Mouse (Mus musculus) thymus, adult 2 months (tissue): ENCODE measurements around the gene Slc4a5. TPM values are rescaled to one million over a fixed set of nuclear protein-coding genes. Genes with fewer than 3 reads are reported as not detected.

ENCODE experiments used
- DNase-seq: peaks from one replicate; pipeline ENCODE4 v3.0.0; 2021
- H3K27ac ChIP-seq: fragments of 200-500 bp; 2 replicates; pipeline ENCODE4 v1.5.1; 2012; ENCODE audit warnings: low read length, control low read depth; ENCODE audit not compliant: control insufficient read depth, insufficient read depth
- H3K27me3 ChIP-seq: fragments of 200-500 bp; 2 replicates; pipeline ENCODE4 v1.6.1; 2012; ENCODE audit warnings: mild to moderate bottlenecking, low read length, moderate library complexity, mixed read lengths; ENCODE audit not compliant: control insufficient read depth, insufficient read depth
- H3K36me3 ChIP-seq: fragments of 200-500 bp; 2 replicates; pipeline ENCODE4 v1.6.1; 2012; ENCODE audit warnings: mild to moderate bottlenecking, low read length, moderate library complexity; ENCODE audit not compliant: control insufficient read depth, insufficient read depth
- H3K4me1 ChIP-seq: fragments of 200-500 bp; replicated peaks from 2 replicates; pipeline ENCODE4 v1.6.1; 2012; ENCODE audit warnings: low read length; ENCODE audit not compliant: control insufficient read depth, insufficient read depth
- H3K4me3 ChIP-seq: fragments of 200-500 bp; 2 replicates; pipeline ENCODE4 v1.5.1; 2012; ENCODE audit warnings: mild to moderate bottlenecking, low read length, control low read depth, moderate library complexity; ENCODE audit not compliant: control insufficient read depth, insufficient read depth
- CTCF ChIP-seq: fragments of 200-500 bp; IDR thresholded peaks from 2 replicates; pipeline ENCODE4 v1.5.1; 2012; ENCODE audit warnings: mild to moderate bottlenecking, control low read depth, low read length, moderate library complexity, borderline replicate concordance; ENCODE audit not compliant: control insufficient read depth, poor library complexity, insufficient read depth; ENCODE audit errors: extremely low read depth
- POLR2A ChIP-seq: fragments of 200-500 bp; IDR thresholded peaks from 2 replicates; pipeline ENCODE4 v1.6.1; 2012; ENCODE audit warnings: mild to moderate bottlenecking, low read length, control low read depth, moderate library complexity; ENCODE audit not compliant: control insufficient read depth, poor library complexity, insufficient read depth; ENCODE audit errors: extremely low read depth
- WGBS: fragments of 180-500 bp; shearing (Covaris S2); methylation state at CpG from one replicate; pipeline ENCODE4 v1.1.7; 2018; 5-methylcytosine and 5-hydroxymethylcytosine counted together
- polyA plus RNA-seq: library from polyadenylated mRNA; depleted of rRNA; stranded (reverse); fragments of >200 nt; gene quantifications from 2 replicates; pipeline ENCODE4 v1.2.3, GENCODE M21; 2012

The Slc4a5 gene
- polyA plus RNA-seq, 1 experiment, result 0.57 TPM

GRCm38 (mm10) chr6:83180605-83181004 is 39.0 kb upstream of the Slc4a5 start:
- DNase-seq, result no peak
- 93% methylated on average over 6 of the region's 6 CpGs for WGBS
- Histone ChIP-seq H3K27me3 (no peaks in the 10 kb centered on the region), H3K36me3 (0 out of 2 replicates have a peak, but pooled peaks cover 4% of the 10 kb centered on the region), H3K4me3 (no peak overlapping the region), H3K4me1 (peaks cover 4% of the 10 kb centered on the region; the same call in 1 of the 2 replicates), H3K27ac (no peak overlapping the region)
- TF ChIP-seq CTCF (no peak), POLR2A (no peak)

GRCm38 (mm10) chr6:83184858-83185435 is 34.7 kb upstream of the Slc4a5 start:
- Histone ChIP-seq H3K4me3 (no peak overlapping the region), H3K4me1 (peaks cover 6% of the 10 kb centered on the region), H3K27me3 (no peaks in the 10 kb centered on the region), H3K27ac (no peak overlapping the region), H3K36me3 (peaks cover 7% of the 10 kb centered on the region; the same call in 1 of the 2 replicates)
- DNase-seq, result no peak
- TF ChIP-seq POLR2A (no peak), CTCF (no peak)
- WGBS, result 91% methylated on average over 3 of the region's 3 CpGs

GRCm38 (mm10) chr6:83185895-83186861 is 33.5 kb upstream of the Slc4a5 start:
- no peaks in the 10 kb centered on the region for H3K27me3 ChIP-seq
- H3K4me1 ChIP-seq, result peaks cover 6% of the 10 kb centered on the region
- 43% methylated on average over 25 of the region's 25 CpGs for WGBS
- H3K27ac ChIP-seq, result no peak overlapping the region
- H3K4me3 ChIP-seq, result no peak overlapping the region
- DNase-seq, result peak; percentile 52
- TF ChIP-seq CTCF (no peak), POLR2A (no peak)
- H3K36me3 ChIP-seq, result peaks cover 19% of the 10 kb centered on the region

GRCm38 (mm10) chr6:83186946-83187345 is 32.7 kb upstream of the Slc4a5 start:
- 93% methylated on average over 2 of the region's 2 CpGs for WGBS
- H3K4me3 ChIP-seq, result no peak overlapping the region
- TF ChIP-seq CTCF, result no peak
- TF ChIP-seq POLR2A, result no peak

GRCm38 (mm10) chr6:83193571-83193970 is 26.1 kb upstream of the Slc4a5 start:
- 22% methylated on average over 7 of the region's 7 CpGs for WGBS
- TF ChIP-seq POLR2A (no peak), CTCF (no peak)
- Histone ChIP-seq H3K36me3 (peaks cover 49% of the 10 kb centered on the region), H3K4me3 (no peak overlapping the region), H3K27me3 (no peaks in the 10 kb centered on the region), H3K4me1 (no peaks in the 10 kb centered on the region; the same call in 1 of the 2 replicates), H3K27ac (no peak overlapping the region)
- peak; percentile 31 for DNase-seq

More at GRCm38 (mm10) chr6:83186946-83187345, 32.7 kb upstream of the Slc4a5 start:
- Histone ChIP-seq H3K27me3 (no peaks in the 10 kb centered on the region), H3K27ac (no peak overlapping the region), H3K4me1 (peaks cover 6% of the 10 kb centered on the region), H3K36me3 (peaks cover 25% of the 10 kb centered on the region)
- no peak for DNase-seq

GRCm38 (mm10) chr6:83197345-83198004 is 22.2 kb upstream of the Slc4a5 start:
- no peak for DNase-seq
- WGBS, result 91% methylated on average over 15 of the region's 15 CpGs
- H3K4me3 ChIP-seq, result no peak overlapping the region
- no peaks in the 10 kb centered on the region; the same call in 1 of the 2 replicates for H3K4me1 ChIP-seq
- no peak for TF ChIP-seq CTCF
- no peak for TF ChIP-seq POLR2A
- no peak overlapping the region for H3K27ac ChIP-seq
- H3K36me3 ChIP-seq, result peaks cover 23% of the 10 kb centered on the region
- no peaks in the 10 kb centered on the region for H3K27me3 ChIP-seq
